Mouse (Mus musculus): ENCODE results near the gene Rhof. TPM values are rescaled to one million over a fixed set of nuclear protein-coding genes. Genes with fewer than 3 reads are reported as not detected.
"Not testable (repeated sequence)": the region's sequence is repeated elsewhere in the genome, so short reads cannot be mapped to it uniquely, and the experiment has no call there.

Rhof gene
- polyA plus RNA-seq, 1 experiment: 32.3 TPM

GRCm38 (mm10) chr5:123064207-123064606 lies 68.3 kb downstream of the Rhof start:
- peak; percentile 64 to 76 for DNase-seq
- H3K27ac ChIP-seq (ENCODE audit: insufficient read depth, low read length): no peak overlapping the region
- no peaks in the 10 kb centered on the region for H3K27me3 ChIP-seq (ENCODE audit: control insufficient read depth, insufficient read depth, low read length)
- peak overlapping the region; percentile 11 for H3K4me3 ChIP-seq (replicated peaks; ENCODE audit: insufficient read depth, low read depth, low read length)
- WGBS: 21% methylated on average over 6 of the region's 6 CpGs
- TF ChIP-seq POLR2A (IDR thresholded peaks at IDR 0.05; ENCODE audit: borderline replicate concordance, insufficient read depth, low read length) (no peak), CTCF (IDR thresholded peaks at IDR 0.05; ENCODE audit: borderline replicate concordance, insufficient read depth, low read depth, low read length) (peak; percentile 49)
- no peaks in the 10 kb centered on the region for H3K4me1 ChIP-seq (ENCODE audit: control insufficient read depth, insufficient read depth, low read length)

GRCm38 (mm10) chr5:123063141-123063540 lies 69.4 kb downstream of the Rhof start:
- WGBS: 44% methylated on average over 3 of the region's 3 CpGs
- TF ChIP-seq POLR2A (IDR thresholded peaks at IDR 0.05; ENCODE audit: borderline replicate concordance, insufficient read depth, low read length) (no peak), CTCF (IDR thresholded peaks at IDR 0.05; ENCODE audit: borderline replicate concordance, insufficient read depth, low read depth, low read length) (no peak)

GRCm38 (mm10) chr5:123061402-123061749 lies 71.1 kb downstream of the Rhof start:
- DNase-seq; H3K4me1 ChIP-seq (ENCODE audit: control insufficient read depth, insufficient read depth, low read length); H3K27me3 ChIP-seq (ENCODE audit: control insufficient read depth, insufficient read depth, low read length); H3K4me3 ChIP-seq (replicated peaks; ENCODE audit: insufficient read depth, low read depth, low read length); H3K27ac ChIP-seq (ENCODE audit: insufficient read depth, low read length): not testable (repeated sequence)
- WGBS: 84% methylated on average over 6 of the region's 6 CpGs

More at GRCm38 (mm10) chr5:123063141-123063540, 69.4 kb downstream of the Rhof start:
- Histone ChIP-seq H3K4me1 (ENCODE audit: control insufficient read depth, insufficient read depth, low read length) (no peaks in the 10 kb centered on the region; the same call in 1 of the 2 replicates), H3K27me3 (ENCODE audit: control insufficient read depth, insufficient read depth, low read length) (no peaks in the 10 kb centered on the region), H3K27ac (ENCODE audit: insufficient read depth, low read length) (no peak overlapping the region), H3K4me3 (replicated peaks; ENCODE audit: insufficient read depth, low read depth, low read length) (no peak overlapping the region)
- DNase-seq: peak in 1 of 2 experiments; percentile 46

GRCm38 (mm10) chr5:123060706-123061401 lies 71.6 kb downstream of the Rhof start:
- WGBS: 65% methylated on average over 9 of the region's 9 CpGs
- no peak for DNase-seq
- H3K4me3 ChIP-seq (replicated peaks; ENCODE audit: insufficient read depth, low read depth, low read length): no peak overlapping the region
- no peaks in the 10 kb centered on the region; the same call in 1 of the 2 replicates for H3K4me1 ChIP-seq (ENCODE audit: control insufficient read depth, insufficient read depth, low read length)
- TF ChIP-seq CTCF (IDR thresholded peaks at IDR 0.05; ENCODE audit: borderline replicate concordance, insufficient read depth, low read depth, low read length): no peak
- TF ChIP-seq POLR2A (IDR thresholded peaks at IDR 0.05; ENCODE audit: borderline replicate concordance, insufficient read depth, low read length): no peak
- H3K27ac ChIP-seq (ENCODE audit: insufficient read depth, low read length): no peak overlapping the region
- no peaks in the 10 kb centered on the region for H3K27me3 ChIP-seq (ENCODE audit: control insufficient read depth, insufficient read depth, low read length)

- DNase-seq: peak in 1 of 2 experiments; percentile 58
- no peak overlapping the region for H3K4me3 ChIP-seq (replicated peaks; ENCODE audit: insufficient read depth, low read depth, low read length)
Measured at GRCm38 (mm10) chr5:123059757-123060520, 72.6 kb downstream of the Rhof start.

GRCm38 (mm10) chr5:123058251-123059102 lies 74.0 kb downstream of the Rhof start:
- no peaks in the 10 kb centered on the region for H3K27me3 ChIP-seq (ENCODE audit: control insufficient read depth, insufficient read depth, low read length)
- H3K4me1 ChIP-seq (ENCODE audit: control insufficient read depth, insufficient read depth, low read length): no peaks in the 10 kb centered on the region; the same call in 1 of the 2 replicates
- DNase-seq: no peak
- peak overlapping the region; percentile 36; the same call in 1 of the 2 replicates for H3K27ac ChIP-seq (ENCODE audit: insufficient read depth, low read length)
- TF ChIP-seq POLR2A (IDR thresholded peaks at IDR 0.05; ENCODE audit: borderline replicate concordance, insufficient read depth, low read length) (no peak), CTCF (IDR thresholded peaks at IDR 0.05; ENCODE audit: borderline replicate concordance, insufficient read depth, low read depth, low read length) (no peak)
- WGBS: 35% methylated on average over 16 of the region's 16 CpGs
- peak overlapping the region; percentile 78 for H3K4me3 ChIP-seq (replicated peaks; ENCODE audit: insufficient read depth, low read depth, low read length)

More at GRCm38 (mm10) chr5:123059757-123060520, 72.6 kb downstream of the Rhof start:
- TF ChIP-seq POLR2A (IDR thresholded peaks at IDR 0.05; ENCODE audit: borderline replicate concordance, insufficient read depth, low read length) (no peak), CTCF (IDR thresholded peaks at IDR 0.05; ENCODE audit: borderline replicate concordance, insufficient read depth, low read depth, low read length) (peak; percentile 39; the same call in 1 of the 2 replicates)
- Histone ChIP-seq H3K27me3 (ENCODE audit: control insufficient read depth, insufficient read depth, low read length) (no peaks in the 10 kb centered on the region), H3K27ac (ENCODE audit: insufficient read depth, low read length) (no peak overlapping the region), H3K4me1 (ENCODE audit: control insufficient read depth, insufficient read depth, low read length) (no peaks in the 10 kb centered on the region; the same call in 1 of the 2 replicates)
- 46% methylated on average over 14 of the region's 14 CpGs for WGBS

Data from cerebellum, adult 2 months (tissue).